8 mouse cellular contexts compared by ENCODE assay signal in genomic region chr16:20620399-20620735, GRCm38 (mm10). TPM values are rescaled to one million over a fixed set of nuclear protein-coding genes. Genes with fewer than 3 reads are reported as not detected.
DNase-seq lines count a peak whose midpoint lies in the region; ATAC-seq lines count a peak whose summit lies in the region.

No protein-coding gene starts in this region.

- H3K9ac ChIP-seq in liver, embryonic 11.5 days (ENCODE audit: low read depth, low read length): no peak overlapping the region; the same call in 1 of the 2 replicates

- DNase-seq in embryo, embryonic 10.5 days (ENCODE audit: low spot score): peak; percentile 34
- DNase-seq in embryo, embryonic 10 days (ENCODE audit: low spot score): no peak
- peak; percentile 14 for DNase-seq in CD4-positive helper T cell, adult 2 months (ENCODE audit: low read depth, low spot score)
- peak; percentile 24 for DNase-seq in forebrain, embryonic 10.5 days (ENCODE audit: extremely low spot score, low spot score)
- DNase-seq in liver, embryonic 11.5 days (ENCODE audit: low spot score): no peak
- no peak for DNase-seq in adipocyte (ENCODE audit: low spot score)
- DNase-seq in gastrocnemius, adult 18-20 months (ENCODE audit: low spot score): no peak
- no peak for DNase-seq in spleen, postnatal 10 days (ENCODE audit: low spot score in 2 of 2)

- H3K27ac ChIP-seq in forebrain, embryonic 10.5 days: peak overlapping the region; percentile 96
- no peak overlapping the region for H3K27ac ChIP-seq in liver, embryonic 11.5 days (ENCODE audit: low read depth, low read length)

- H3K4me1 ChIP-seq in forebrain, embryonic 10.5 days: peaks cover 47% of the 10 kb centered on the region
- H3K4me1 ChIP-seq in liver, embryonic 11.5 days (replicated peaks; ENCODE audit: control insufficient read depth, insufficient read depth, low read length): peaks cover 30% of the 10 kb centered on the region

- ATAC-seq in liver, embryonic 11.5 days (replicated peaks; ENCODE audit: low FRiP score): 0 out of 2 replicates have a peak, but pooled peaks have one; percentile 6

- peaks cover 25% of the 10 kb centered on the region for H3K36me3 ChIP-seq in forebrain, embryonic 10.5 days (replicated peaks)
- peaks cover 2% of the 10 kb centered on the region; the same call in 1 of the 2 replicates for H3K36me3 ChIP-seq in liver, embryonic 11.5 days (ENCODE audit: control insufficient read depth, insufficient read depth, low read length)

- H3K4me3 ChIP-seq in forebrain, embryonic 10.5 days: peak overlapping the region; percentile 84
- peak overlapping the region; percentile 73 for H3K4me3 ChIP-seq in liver, embryonic 11.5 days (ENCODE audit: low read depth, low read length)

- H3K27me3 ChIP-seq in forebrain, embryonic 10.5 days (ENCODE audit: poor library complexity, severe bottlenecking): peaks cover 34% of the 10 kb centered on the region
- H3K27me3 ChIP-seq in liver, embryonic 11.5 days (replicated peaks; ENCODE audit: control insufficient read depth, insufficient read depth, low read length): peaks cover 55% of the 10 kb centered on the region

- H3K9me3 ChIP-seq in forebrain, embryonic 10.5 days: no peaks in the 10 kb centered on the region
- H3K9me3 ChIP-seq in liver, embryonic 11.5 days (ENCODE audit: control insufficient read depth, low read length): no peaks in the 10 kb centered on the region

- peak overlapping the region; percentile 99 for H3K4me2 ChIP-seq in liver, embryonic 11.5 days

- 0% methylated on average over 9 of the region's 9 CpGs for WGBS in forebrain, embryonic 10.5 days
- 1% methylated on average over 9 of the region's 9 CpGs for WGBS in liver, embryonic 11.5 days

RNA-seq across cellular contexts. Expression of gene Camk2n2, which starts 0.7 kb away (rescaled TPM):
- 2.4 and 2.5 TPM in 2 replicates for polyA plus RNA-seq in forebrain, embryonic 10.5 days (2016; fragmentation: Nextera tagmentation; extraction: Ambion mirVana)
- 0.47 and 0.59 TPM in 2 replicates for polyA plus RNA-seq in liver, embryonic 11.5 days (2014; fragmentation: Nextera tagmentation; extraction: Ambion mirVana)
- total RNA-seq in gastrocnemius, adult 18-20 months (2021): 1 to 10 TPM; 1.1 to 1.2 TPM

RNA-seq across cellular contexts. Expression of gene Alg3, which starts 8.8 kb away (rescaled TPM):
- polyA plus RNA-seq in forebrain, embryonic 10.5 days (2016; fragmentation: Nextera tagmentation; extraction: Ambion mirVana): 61.9 and 62.6 TPM in 2 replicates
- polyA plus RNA-seq in liver, embryonic 11.5 days (2014; fragmentation: Nextera tagmentation; extraction: Ambion mirVana): 55.7 and 58.6 TPM in 2 replicates
- total RNA-seq in gastrocnemius, adult 18-20 months (2021): 10 to 100 TPM; 12.7 to 13.7 TPM

RNA-seq across cellular contexts. Expression of gene Gm49333, which starts 9.0 kb away (rescaled TPM):
- not detected in 2 replicates for polyA plus RNA-seq in forebrain, embryonic 10.5 days (2016; fragmentation: Nextera tagmentation; extraction: Ambion mirVana)
- 0.05 TPM in 1 of 2 replicates, not detected in the other for polyA plus RNA-seq in liver, embryonic 11.5 days (2014; fragmentation: Nextera tagmentation; extraction: Ambion mirVana)
- total RNA-seq in gastrocnemius, adult 18-20 months (2021): under 1 TPM; 0.11 to 0.17 TPM

RNA-seq across cellular contexts. Expression of gene Eef1akmt4, which starts 9.0 kb away (rescaled TPM):
- polyA plus RNA-seq in forebrain, embryonic 10.5 days (2016; fragmentation: Nextera tagmentation; extraction: Ambion mirVana): 43.3 and 44.1 TPM in 2 replicates
- 42.7 and 44.6 TPM in 2 replicates for polyA plus RNA-seq in liver, embryonic 11.5 days (2014; fragmentation: Nextera tagmentation; extraction: Ambion mirVana)
- 1 to 10 TPM; 3.7 to 4.1 TPM for total RNA-seq in gastrocnemius, adult 18-20 months (2021)

RNA-seq across cellular contexts. Expression of gene Ece2, which starts 9.3 kb away (rescaled TPM):
- polyA plus RNA-seq in forebrain, embryonic 10.5 days (2016; fragmentation: Nextera tagmentation; extraction: Ambion mirVana): 4.3 and 5.1 TPM in 2 replicates
- polyA plus RNA-seq in liver, embryonic 11.5 days (2014; fragmentation: Nextera tagmentation; extraction: Ambion mirVana): 0.90 and 0.97 TPM in 2 replicates
- under 1 TPM in 1 of 2 experiments, not detected in 1; 0.41 TPM for total RNA-seq in gastrocnemius, adult 18-20 months (2021)

Comparison
In these comparisons a context has a peak if more than half of its experiments do, and no peak if none do; other contexts are left out.
1. DNase-seq: peak in embryo, embryonic 10.5 days (single experiment), CD4-positive helper T cell, adult 2 months (single experiment) and forebrain, embryonic 10.5 days (single experiment); none in embryo, embryonic 10 days (single experiment), liver, embryonic 11.5 days (single experiment), adipocyte (single experiment), gastrocnemius, adult 18-20 months (single experiment) and spleen, postnatal 10 days (0 of 2).